Mouse (Mus musculus) neural tube, embryonic 12.5 days (tissue): Measurements from ENCODE around the gene Tmc3. TPM values are rescaled to one million over a fixed set of nuclear protein-coding genes. Genes with fewer than 3 reads are reported as not detected.
A peak's percentile ranks its signal among the peaks of the same experiment; 100 is the strongest.

Source experiments
- ATAC-seq: fragments of 200-750 bp; cut with Nextera tagmentation; 2 replicates; pipeline ENCODE4 v1.8.0; 2017; ENCODE audit warnings: low read depth, mild to moderate bottlenecking, moderate TSS enrichment, moderate library complexity; ENCODE audit not compliant: low FRiP score
- H3K27ac ChIP-seq: fragments of 300-500 bp; sonication (generic); 2 replicates; pipeline ENCODE4 v1.5.1; 2016
- H3K27me3 ChIP-seq: fragments of 300-500 bp; sonication (generic); replicated peaks from 2 replicates; pipeline ENCODE4 v1.6.1; 2016; ENCODE audit warnings: mild to moderate bottlenecking
- H3K36me3 ChIP-seq: fragments of 300-500 bp; sonication (generic); 2 replicates; pipeline ENCODE4 v1.6.1; 2016; ENCODE audit warnings: mild to moderate bottlenecking
- H3K4me1 ChIP-seq: fragments of 300-500 bp; sonication (generic); 2 replicates; pipeline ENCODE4 v1.6.1; 2016
- H3K4me2 ChIP-seq: fragments of 300-500 bp; sonication (generic); replicated peaks from 2 replicates; pipeline ENCODE4 v1.6.1; 2016; ENCODE audit warnings: mild to moderate bottlenecking
- H3K4me3 ChIP-seq: fragments of 300-500 bp; sonication (generic); 2 replicates; pipeline ENCODE4 v1.5.1; 2016
- H3K9ac ChIP-seq: fragments of 300-500 bp; sonication (generic); 2 replicates; pipeline ENCODE4 v1.6.1; 2016; ENCODE audit warnings: mild to moderate bottlenecking
- H3K9me3 ChIP-seq: fragments of 300-500 bp; sonication (generic); 2 replicates; pipeline ENCODE4 v1.6.1; 2016; ENCODE audit warnings: mild to moderate bottlenecking
- WGBS: fragments of 180-500 bp; shearing (Covaris S2); methylation state at CpG from one replicate; pipeline ENCODE4 v1.1.7; 2016; 5-methylcytosine and 5-hydroxymethylcytosine counted together
- polyA plus RNA-seq: library from polyadenylated mRNA; unstranded; fragments of >200 nt; fragmentation: Nextera tagmentation; extraction: Ambion mirVana; gene quantifications from 2 replicates; pipeline ENCODE4 v1.2.1, GENCODE M21; 2016

Gene Tmc3
- polyA plus RNA-seq, 1 experiment from 2014 or later: 0.10 TPM

DNA sequence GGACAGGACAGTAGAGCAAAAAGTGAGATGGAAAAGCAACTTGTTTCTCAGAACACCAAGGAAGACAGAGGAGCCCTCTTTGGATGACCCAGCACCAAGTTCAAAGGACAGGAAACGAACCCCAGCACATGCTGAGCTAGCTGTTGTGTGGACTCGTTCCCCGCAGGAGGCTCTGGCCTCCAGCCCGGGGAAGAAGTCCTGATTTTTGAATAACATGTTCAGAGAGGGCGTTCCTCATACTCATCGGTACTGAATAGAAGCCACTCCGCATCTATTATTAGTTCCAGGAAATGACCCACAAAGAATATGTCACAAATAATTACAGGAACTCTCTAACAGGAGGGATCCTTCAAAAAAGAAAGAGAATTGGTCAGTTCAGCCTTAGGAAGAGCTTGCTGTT is 18.8 kb upstream of the Tmc3 start:
- Histone ChIP-seq H3K4me2 (no peak overlapping the region), H3K36me3 (no peaks in the 10 kb centered on the region), H3K4me3 (no peak overlapping the region), H3K9me3 (no peaks in the 10 kb centered on the region), H3K27ac (no peak overlapping the region), H3K9ac (no peak overlapping the region), H3K27me3 (no peaks in the 10 kb centered on the region), H3K4me1 (no peaks in the 10 kb centered on the region)
- no peak for ATAC-seq
- 38% methylated on average over 7 of the region's 7 CpGs for WGBS

GRCm38 (mm10) chr7:83567841-83568500 is 16.8 kb upstream of the Tmc3 start:
- H3K9ac ChIP-seq: no peak overlapping the region
- H3K9me3 ChIP-seq: no peaks in the 10 kb centered on the region
- H3K36me3 ChIP-seq: no peaks in the 10 kb centered on the region
- H3K27me3 ChIP-seq: no peaks in the 10 kb centered on the region
- H3K4me1 ChIP-seq: no peaks in the 10 kb centered on the region
- H3K4me2 ChIP-seq: no peak overlapping the region
- WGBS: 58% methylated on average over 16 of the region's 16 CpGs
- ATAC-seq: no peak
- H3K27ac ChIP-seq: no peak overlapping the region
- H3K4me3 ChIP-seq: no peak overlapping the region

DNA sequence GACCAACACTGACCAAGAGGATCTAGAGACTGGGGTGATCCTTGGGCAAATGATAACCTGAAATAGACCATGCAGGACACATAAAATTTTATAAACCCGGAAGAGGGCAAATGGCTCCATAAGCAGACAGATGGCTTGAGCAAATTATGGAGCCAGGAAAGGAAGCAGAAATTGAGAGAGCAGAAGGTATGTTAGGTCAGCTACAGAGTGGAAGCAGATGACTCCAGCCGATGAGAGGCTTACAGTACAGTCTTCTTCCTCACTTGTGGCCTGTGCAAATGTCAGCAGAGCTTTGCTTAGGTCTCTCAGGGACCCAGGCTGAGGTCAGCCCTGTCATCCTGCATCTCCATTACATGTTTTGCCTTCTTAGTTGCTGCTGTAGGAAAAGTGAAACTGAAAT is 15.9 kb upstream of the Tmc3 start:
- no peaks in the 10 kb centered on the region for H3K27me3 ChIP-seq
- H3K27ac ChIP-seq: no peak overlapping the region
- no peaks in the 10 kb centered on the region for H3K9me3 ChIP-seq
- H3K4me1 ChIP-seq: no peaks in the 10 kb centered on the region
- H3K4me2 ChIP-seq: no peak overlapping the region
- ATAC-seq: no peak
- no peaks in the 10 kb centered on the region for H3K36me3 ChIP-seq
- no peak overlapping the region for H3K9ac ChIP-seq
- no peak overlapping the region for H3K4me3 ChIP-seq
- WGBS: 85% methylated on average over 2 of the region's 2 CpGs

DNA sequence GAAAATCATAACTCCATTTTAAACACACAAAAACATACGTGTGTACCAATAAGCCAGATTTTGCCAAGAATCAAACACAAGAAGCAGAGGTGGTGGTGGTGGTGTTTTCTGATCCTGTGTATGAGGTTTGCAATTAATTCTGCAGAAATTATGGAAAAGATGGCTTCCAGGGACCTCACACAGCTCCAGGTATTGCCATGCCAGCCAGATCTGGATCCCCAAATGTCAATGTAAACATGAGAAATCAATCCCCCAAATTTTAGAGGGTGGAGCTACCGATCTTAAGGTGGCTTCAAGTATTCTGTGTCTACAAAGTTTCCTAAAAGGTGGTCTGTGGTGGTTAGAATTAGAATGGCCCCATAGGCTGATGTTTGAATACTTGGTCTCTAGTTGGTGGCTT is 15.3 kb upstream of the Tmc3 start:
- no peak overlapping the region for H3K9ac ChIP-seq
- no peaks in the 10 kb centered on the region for H3K27me3 ChIP-seq
- 95% methylated on average over 2 of the region's 2 CpGs for WGBS
- H3K4me2 ChIP-seq: no peak overlapping the region
- H3K4me3 ChIP-seq: no peak overlapping the region
- H3K27ac ChIP-seq: no peak overlapping the region
- H3K9me3 ChIP-seq: no peaks in the 10 kb centered on the region
- ATAC-seq: no peak
- no peaks in the 10 kb centered on the region for H3K36me3 ChIP-seq
- H3K4me1 ChIP-seq: no peaks in the 10 kb centered on the region

GRCm38 (mm10) chr7:83571077-83571476 is 13.7 kb upstream of the Tmc3 start:
- no peak overlapping the region for H3K4me2 ChIP-seq
- no peaks in the 10 kb centered on the region for H3K27me3 ChIP-seq
- no peaks in the 10 kb centered on the region for H3K4me1 ChIP-seq
- no peak for ATAC-seq
- no peaks in the 10 kb centered on the region for H3K9me3 ChIP-seq
- H3K9ac ChIP-seq: no peak overlapping the region
- 66% methylated on average over 4 of the region's 4 CpGs for WGBS
- no peaks in the 10 kb centered on the region for H3K36me3 ChIP-seq
- no peak overlapping the region for H3K4me3 ChIP-seq
- no peak overlapping the region for H3K27ac ChIP-seq

DNA sequence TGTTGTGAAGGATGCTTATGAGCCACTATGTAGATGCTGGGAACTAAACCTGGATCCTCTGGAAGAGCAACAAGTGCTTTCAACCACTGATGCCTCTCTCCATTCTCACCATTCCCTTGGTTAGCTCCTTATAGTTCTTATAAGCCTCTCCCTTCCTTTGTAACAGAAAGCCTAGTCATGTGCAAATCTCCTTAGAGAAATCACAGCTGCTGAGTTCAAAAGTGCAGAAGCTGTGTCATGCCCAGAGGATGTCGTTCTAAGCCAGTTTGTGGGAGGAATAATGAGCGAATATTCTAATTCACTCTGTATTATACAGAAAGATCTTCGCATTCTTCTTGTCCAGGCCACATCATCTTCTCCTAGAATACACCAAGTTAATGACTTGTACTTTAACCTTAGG is 12.8 kb upstream of the Tmc3 start:
- no peak overlapping the region for H3K4me2 ChIP-seq
- no peaks in the 10 kb centered on the region for H3K27me3 ChIP-seq
- H3K27ac ChIP-seq: no peak overlapping the region
- no peak overlapping the region for H3K4me3 ChIP-seq
- ATAC-seq: no peak
- WGBS: 57% methylated on average over 3 of the region's 3 CpGs
- no peaks in the 10 kb centered on the region for H3K9me3 ChIP-seq
- H3K4me1 ChIP-seq: no peaks in the 10 kb centered on the region
- H3K9ac ChIP-seq: no peak overlapping the region
- no peaks in the 10 kb centered on the region for H3K36me3 ChIP-seq

- Histone ChIP-seq H3K4me1 (no peaks in the 10 kb centered on the region), H3K9ac (no peak overlapping the region), H3K36me3 (no peaks in the 10 kb centered on the region), H3K27ac (no peak overlapping the region), H3K9me3 (no peaks in the 10 kb centered on the region), H3K4me3 (no peak overlapping the region), H3K4me2 (no peak overlapping the region), H3K27me3 (no peaks in the 10 kb centered on the region)
- no peak for ATAC-seq
- WGBS: 64% methylated on average over 2 of the region's 2 CpGs
Measured at GRCm38 (mm10) chr7:83572451-83572850, 12.3 kb upstream of the Tmc3 start.

DNA sequence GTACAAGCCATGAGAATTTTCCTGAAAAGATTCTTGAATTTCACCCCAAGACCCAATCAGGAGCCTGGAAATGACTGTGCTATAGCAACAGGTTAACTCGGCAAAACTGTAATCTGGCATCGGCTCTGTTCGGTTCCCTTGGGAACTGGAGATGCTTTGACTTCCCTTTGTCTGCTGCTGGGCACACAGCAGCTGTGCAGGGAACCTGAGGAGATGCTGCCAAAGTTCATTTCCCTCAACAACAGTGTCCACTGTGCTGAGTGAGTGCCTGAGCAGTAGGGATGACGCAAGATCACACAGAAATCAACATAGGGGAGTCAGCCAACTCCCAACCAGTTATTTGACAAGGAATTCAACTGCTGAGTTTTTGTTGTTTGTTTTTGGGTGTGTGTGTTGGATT is 3.8 kb upstream of the Tmc3 start:
- H3K4me3 ChIP-seq: no peak overlapping the region
- WGBS: 63% methylated on average over 4 of the region's 4 CpGs
- peaks cover 6% of the 10 kb centered on the region; the same call in 1 of the 2 replicates for H3K4me1 ChIP-seq
- H3K27ac ChIP-seq: no peak overlapping the region
- no peak for ATAC-seq
- no peak overlapping the region for H3K9ac ChIP-seq
- no peaks in the 10 kb centered on the region for H3K36me3 ChIP-seq
- H3K27me3 ChIP-seq: no peaks in the 10 kb centered on the region
- no peak overlapping the region for H3K4me2 ChIP-seq
- H3K9me3 ChIP-seq: no peaks in the 10 kb centered on the region

GRCm38 (mm10) chr7:83594056-83594455 is 9.3 kb downstream of the Tmc3 start:
- Histone ChIP-seq H3K4me2 (no peak overlapping the region), H3K4me1 (no peaks in the 10 kb centered on the region), H3K9ac (no peak overlapping the region), H3K9me3 (no peaks in the 10 kb centered on the region), H3K27ac (no peak overlapping the region), H3K36me3 (no peaks in the 10 kb centered on the region), H3K27me3 (no peaks in the 10 kb centered on the region), H3K4me3 (no peak overlapping the region)
- WGBS: 78% methylated on average over 3 of the region's 3 CpGs
- ATAC-seq: no peak

- ATAC-seq: no peak
- Histone ChIP-seq H3K36me3 (no peaks in the 10 kb centered on the region), H3K4me2 (no peak overlapping the region), H3K27ac (no peak overlapping the region), H3K9ac (no peak overlapping the region), H3K27me3 (no peaks in the 10 kb centered on the region), H3K4me3 (no peak overlapping the region), H3K4me1 (no peaks in the 10 kb centered on the region), H3K9me3 (no peaks in the 10 kb centered on the region)
- WGBS: 89% methylated on average over 3 of the region's 3 CpGs
Measured at GRCm38 (mm10) chr7:83597063-83597462, 12.3 kb downstream of the Tmc3 start.

DNA sequence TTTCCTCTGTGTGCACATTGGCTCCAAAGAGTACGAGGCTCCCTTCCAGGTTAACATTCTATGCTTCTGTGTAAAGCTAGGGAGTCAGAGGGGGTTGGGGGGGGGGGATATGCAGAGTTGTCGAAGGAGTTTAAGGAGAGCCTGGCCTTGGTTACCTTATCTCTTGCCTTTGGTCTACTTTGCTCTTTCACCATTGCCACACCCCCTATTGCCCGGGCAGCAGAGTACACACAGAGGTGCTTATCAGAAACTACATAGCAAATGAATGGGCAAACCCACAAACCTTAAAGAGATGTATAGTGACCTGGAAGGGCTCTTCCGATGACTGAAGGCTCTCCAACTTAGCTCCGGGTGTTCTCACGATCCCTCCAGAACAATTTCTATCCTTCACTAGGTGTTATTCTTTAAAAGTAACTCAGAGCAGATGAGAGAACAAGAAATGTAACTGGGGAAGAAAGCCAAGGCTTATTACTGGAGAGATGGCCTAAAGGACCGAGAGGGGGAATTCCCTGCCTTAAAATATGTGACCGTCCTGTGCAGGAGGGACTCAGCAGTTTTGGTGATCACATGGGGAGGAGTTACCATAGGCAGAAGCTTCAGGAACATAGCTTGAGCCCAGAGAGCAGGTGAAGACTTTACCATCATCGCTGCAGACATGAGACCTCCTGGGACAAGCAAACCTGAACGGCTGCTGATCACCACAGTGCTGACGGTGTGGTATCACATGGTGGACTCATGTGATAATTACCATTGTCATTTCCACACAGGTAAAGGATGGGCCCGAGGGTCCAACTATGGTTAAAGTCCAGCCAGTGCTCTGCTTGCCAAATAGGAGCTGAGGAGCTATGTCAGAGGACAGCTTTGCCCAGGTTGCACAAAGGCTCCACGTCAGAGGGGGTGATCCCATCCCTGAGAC is 14.5 kb downstream of the Tmc3 start:
- Histone ChIP-seq H3K4me2 (no peak overlapping the region), H3K27ac (no peak overlapping the region), H3K4me3 (no peak overlapping the region), H3K27me3 (no peaks in the 10 kb centered on the region), H3K9ac (no peak overlapping the region), H3K4me1 (no peaks in the 10 kb centered on the region), H3K9me3 (no peaks in the 10 kb centered on the region), H3K36me3 (no peaks in the 10 kb centered on the region)
- 90% methylated on average over 13 of the region's 13 CpGs for WGBS
- ATAC-seq: no peak

DNA sequence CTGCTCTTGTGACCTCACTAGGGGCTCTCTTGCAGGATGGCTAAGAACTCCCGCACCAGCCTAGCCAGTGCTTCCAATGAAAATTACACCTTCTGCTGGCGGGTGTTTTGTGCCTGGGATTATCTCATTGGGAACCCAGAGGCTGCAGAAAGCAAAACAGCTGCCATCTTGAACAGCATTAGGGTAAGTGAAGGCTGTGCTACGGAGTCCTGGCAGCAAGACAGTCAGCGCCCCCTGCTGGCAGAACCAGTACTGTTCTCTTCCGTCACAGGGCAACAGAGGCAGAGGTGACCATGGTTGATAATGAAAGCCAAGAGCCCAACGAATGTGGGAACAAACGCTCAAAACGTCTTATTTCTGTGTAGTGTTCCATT is 15.2 kb downstream of the Tmc3 start:
- ATAC-seq: 0 out of 2 replicates have a peak, but pooled peaks have one; percentile 48
- no peaks in the 10 kb centered on the region for H3K36me3 ChIP-seq
- no peaks in the 10 kb centered on the region for H3K27me3 ChIP-seq
- H3K9ac ChIP-seq: no peak overlapping the region
- H3K9me3 ChIP-seq: no peaks in the 10 kb centered on the region
- H3K4me2 ChIP-seq: no peak overlapping the region
- H3K4me3 ChIP-seq: no peak overlapping the region
- WGBS: 60% methylated on average over 8 of the region's 8 CpGs
- no peak overlapping the region for H3K27ac ChIP-seq
- H3K4me1 ChIP-seq: no peaks in the 10 kb centered on the region
